Mouse (Mus musculus) thymus, postnatal 25 days (tissue): Measurements from ENCODE around the gene Acad9.
"Not testable (repeated sequence)": the region's sequence is repeated elsewhere in the genome, so short reads cannot be mapped to it uniquely, and the experiment has no call there.

Experiments
- DNase-seq: peaks from one replicate; pipeline ENCODE4 v3.0.0; 2022

The Acad9 gene

GRCm38 (mm10) chr3:36095371-36095770, 29.6 kb downstream of the Acad9 start:
- no peak for DNase-seq

GRCm38 (mm10) chr3:36116076-36116475, 50.3 kb downstream of the Acad9 start:
- DNase-seq: no peak

GRCm38 (mm10) chr3:36119684-36120548, 54.1 kb downstream of the Acad9 start:
- DNase-seq: no peak

- not testable (repeated sequence) for DNase-seq
Observed at GRCm38 (mm10) chr3:36126176-36126575, 60.4 kb downstream of the Acad9 start.

GRCm38 (mm10) chr3:36136152-36136551, 70.4 kb downstream of the Acad9 start:
- DNase-seq: no peak

- DNase-seq: no peak
Observed at GRCm38 (mm10) chr3:36137560-36137959, 71.8 kb downstream of the Acad9 start.

- DNase-seq: no peak
Observed at GRCm38 (mm10) chr3:36138171-36138660, 72.4 kb downstream of the Acad9 start.

- DNase-seq: no peak
Observed at GRCm38 (mm10) chr3:36138996-36139395, 73.2 kb downstream of the Acad9 start.
